Mouse (Mus musculus) hindbrain, embryonic 14.5 days (tissue): ENCODE results near the gene Fbxw19. TPM values are rescaled to one million over a fixed set of nuclear protein-coding genes. Genes with fewer than 3 reads are reported as not detected.
"Not testable (repeated sequence)": the region's sequence is repeated elsewhere in the genome, so short reads cannot be mapped to it uniquely, and the experiment has no call there.

ENCODE experiments used
- ATAC-seq: fragments of 200-750 bp; cut with Nextera tagmentation; 2 replicates; pipeline ENCODE4 v1.8.0; 2017; ENCODE audit warnings: moderate number of reproducible peaks, mild to moderate bottlenecking, moderate TSS enrichment, moderate library complexity; ENCODE audit not compliant: low FRiP score
- DNase-seq: peaks from one replicate; pipeline ENCODE4 v3.0.0-alpha.2; 2015; ENCODE audit warnings: low spot score
- H3K27ac ChIP-seq: fragments of 300-500 bp; sonication (generic); 2 replicates; pipeline ENCODE4 v1.5.1; 2014; ENCODE audit warnings: mild to moderate bottlenecking, moderate library complexity
- H3K27me3 ChIP-seq: fragments of 300-500 bp; sonication (generic); 2 replicates; pipeline ENCODE4 v1.6.1; 2014; ENCODE audit warnings: mild to moderate bottlenecking, low read length, mixed read lengths; ENCODE audit not compliant: control insufficient read depth, insufficient read depth
- H3K36me3 ChIP-seq: fragments of 300-500 bp; sonication (generic); replicated peaks from 2 replicates; pipeline ENCODE4 v1.6.1; 2014; ENCODE audit not compliant: control insufficient read depth, insufficient read depth
- H3K4me1 ChIP-seq: fragments of 300-500 bp; sonication (generic); replicated peaks from 2 replicates; pipeline ENCODE4 v1.6.1; 2014; ENCODE audit warnings: antibody characterized with exemption, low read length, mixed read lengths; ENCODE audit not compliant: control insufficient read depth, insufficient read depth
- H3K4me2 ChIP-seq: fragments of 300-500 bp; sonication (generic); replicated peaks from 2 replicates; pipeline ENCODE4 v1.6.1; 2014; ENCODE audit warnings: mild to moderate bottlenecking, moderate library complexity
- H3K4me3 ChIP-seq: fragments of 300-500 bp; sonication (generic); replicated peaks from 2 replicates; pipeline ENCODE4 v1.5.1; 2014; ENCODE audit warnings: mild to moderate bottlenecking, low read length
- H3K9ac ChIP-seq: fragments of 300-500 bp; sonication (generic); 2 replicates; pipeline ENCODE4 v1.6.1; 2014
- H3K9me3 ChIP-seq: fragments of 300-500 bp; sonication (generic); 2 replicates; pipeline ENCODE4 v1.6.1; 2016; ENCODE audit warnings: low read length; ENCODE audit not compliant: control insufficient read depth
- WGBS: fragments of 180-500 bp; shearing (Covaris S2); extraction: QIAGEN DNeasy Blood & Tissue Kit; methylation state at CpG from one replicate; pipeline ENCODE4 v1.1.7; 2014; 5-methylcytosine and 5-hydroxymethylcytosine counted together
- polyA plus RNA-seq: library from polyadenylated mRNA; unstranded; fragments of >200 nt; fragmentation: Nextera tagmentation; extraction: Ambion mirVana; gene quantifications from 2 replicates; pipeline ENCODE4 v1.2.1, GENCODE M21; 2014

Fbxw19 gene
- polyA plus RNA-seq, result not detected in 2 replicates

DNA sequence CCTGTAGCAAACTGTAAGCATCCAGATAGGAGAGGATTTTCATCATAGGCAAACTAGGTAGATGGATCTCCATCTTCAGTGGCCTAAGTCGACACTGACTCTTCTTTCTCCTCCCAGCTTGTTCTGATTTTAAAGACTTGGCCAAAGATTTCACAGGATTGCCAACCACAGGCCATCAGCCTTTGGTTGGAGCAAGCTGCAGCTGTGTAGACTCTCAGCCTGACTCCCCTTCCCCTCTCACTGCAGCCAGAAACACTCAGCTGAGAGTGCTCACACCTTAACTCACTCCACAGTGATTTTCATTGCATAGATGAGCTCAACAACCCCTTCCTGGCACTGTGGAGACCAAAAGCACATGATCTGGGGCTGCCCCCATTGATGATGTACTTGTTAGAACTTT, at the start of gene Fbxw19:
Gene Fbxw19 (minus strand): TSS at position 101 of the 400 bp plus-strand sequence.
- 84% methylated on average over 1 of the region's 1 CpGs for WGBS
- ATAC-seq, result not testable (repeated sequence)

GRCm38 (mm10) chr9:109523385-109524064, 27.9 kb upstream of the Fbxw19 start:
- H3K4me2 ChIP-seq, result no peak overlapping the region
- no peak for DNase-seq
- WGBS, result 78% methylated on average over 5 of the region's 5 CpGs
- H3K27me3 ChIP-seq, result no peaks in the 10 kb centered on the region
- H3K27ac ChIP-seq, result no peak overlapping the region
- H3K9ac ChIP-seq, result no peak overlapping the region
- no peaks in the 10 kb centered on the region for H3K36me3 ChIP-seq
- no peak for ATAC-seq
- H3K9me3 ChIP-seq, result no peaks in the 10 kb centered on the region
- H3K4me3 ChIP-seq, result no peak overlapping the region
- no peaks in the 10 kb centered on the region for H3K4me1 ChIP-seq

More for the DNA sequence above, at the start of gene Fbxw19:
- not testable (repeated sequence) for H3K36me3 ChIP-seq, H3K9ac ChIP-seq, H3K4me2 ChIP-seq, H3K4me3 ChIP-seq, H3K27ac ChIP-seq, H3K4me1 ChIP-seq, H3K9me3 ChIP-seq, H3K27me3 ChIP-seq, DNase-seq

DNA sequence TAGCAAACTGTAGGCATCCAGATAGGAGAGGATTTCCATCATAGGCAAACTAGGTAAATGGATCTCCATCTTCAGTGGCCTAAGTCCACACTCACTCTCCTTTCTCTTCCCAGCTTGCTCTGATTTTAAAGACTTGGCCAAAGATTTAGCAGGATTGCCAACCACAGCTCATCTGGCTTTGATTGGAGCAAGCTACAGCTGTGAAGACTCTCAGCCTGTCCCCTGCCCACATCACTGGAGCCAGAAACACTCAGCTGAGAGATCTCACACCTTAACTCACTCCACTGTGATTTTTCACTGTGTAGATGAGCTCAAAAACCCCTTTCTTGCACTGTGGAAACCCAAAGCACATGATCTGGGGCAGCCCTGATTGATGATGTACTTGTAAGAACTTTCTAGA, 46.6 kb downstream of the Fbxw19 start, which contains the start of gene Fbxw16:
Gene Fbxw16 (minus strand): TSS at position 101 of the 400 bp plus-strand sequence.
- H3K36me3 ChIP-seq, result no peaks in the 10 kb centered on the region
- no peaks in the 10 kb centered on the region for H3K9me3 ChIP-seq
- ATAC-seq (no peak), DNase-seq (no peak)
- no peak within 1 kb of the TSS for H3K4me2 ChIP-seq
- H3K4me3 ChIP-seq, result no peak within 1 kb of the TSS
- H3K27me3 ChIP-seq, result no peaks in the 10 kb centered on the region
- no peaks in the 10 kb centered on the region for H3K4me1 ChIP-seq
- H3K27ac ChIP-seq, result no peak within 1 kb of the TSS
- H3K9ac ChIP-seq, result no peak within 1 kb of the TSS

GRCm38 (mm10) chr9:109432956-109433355, 62.7 kb downstream of the Fbxw19 start:
- Histone ChIP-seq H3K27ac (no peak overlapping the region), H3K4me2 (no peak overlapping the region), H3K4me1 (no peaks in the 10 kb centered on the region), H3K4me3 (no peak overlapping the region), H3K27me3 (no peaks in the 10 kb centered on the region), H3K9me3 (no peaks in the 10 kb centered on the region), H3K9ac (no peak overlapping the region), H3K36me3 (no peaks in the 10 kb centered on the region)
- WGBS, result 100% methylated on average over 1 of the region's 1 CpGs
- no peak for DNase-seq
- no peak for ATAC-seq

Other genes with a start within 250 kb of the Fbxw19 start
- not detected in 2 replicates for gene Fbxw14, start 208.2 kb downstream of the Fbxw19 start, polyA plus RNA-seq
- not detected in 2 replicates for gene Fbxw28, start 156.2 kb downstream of the Fbxw19 start, polyA plus RNA-seq
- not detected in 2 replicates for gene Fbxw22, start 91.6 kb downstream of the Fbxw19 start, polyA plus RNA-seq
- not detected in 2 replicates for gene Fbxw16, start 46.7 kb downstream of the Fbxw19 start, polyA plus RNA-seq
- not detected in 2 replicates for gene Fbxw15, start 72.4 kb upstream of the Fbxw19 start, polyA plus RNA-seq
- gene Fbxw24, start 130.2 kb upstream of the Fbxw19 start, polyA plus RNA-seq, result not detected in 2 replicates
- not detected in 2 replicates for gene Fbxw25, start 168.8 kb upstream of the Fbxw19 start, polyA plus RNA-seq
- gene Fbxw18, start 206.8 kb upstream of the Fbxw19 start, polyA plus RNA-seq, result 0.22 TPM in 1 of 2 replicates, not detected in the other